Mouse (Mus musculus) stomach, embryonic 15.5 days (tissue): ENCODE data around the gene Dnajc7. TPM values are rescaled to one million over a fixed set of nuclear protein-coding genes. Genes with fewer than 3 reads are reported as not detected.
A peak's percentile ranks its signal among the peaks of the same experiment; 100 is the strongest.

Experiments
- ATAC-seq: fragments of 200-750 bp; cut with Nextera tagmentation; 2 replicates; pipeline ENCODE4 v1.8.0; 2017; ENCODE audit warnings: low read depth, moderate number of reproducible peaks, moderate TSS enrichment; ENCODE audit not compliant: insufficient read depth, low FRiP score
- H3K27ac ChIP-seq: fragments of 300-500 bp; sonication (generic); 2 replicates; pipeline ENCODE4 v1.5.1; 2015; ENCODE audit warnings: mild to moderate bottlenecking, inconsistent platforms
- H3K27me3 ChIP-seq: fragments of 300-500 bp; sonication (generic); replicated peaks from 2 replicates; pipeline ENCODE4 v1.6.1; 2015; ENCODE audit warnings: inconsistent platforms
- H3K36me3 ChIP-seq: fragments of 300-500 bp; sonication (generic); 2 replicates; pipeline ENCODE4 v1.6.1; 2015; ENCODE audit warnings: inconsistent platforms
- H3K4me1 ChIP-seq: fragments of 300-500 bp; sonication (generic); 2 replicates; pipeline ENCODE4 v1.6.1; 2015; ENCODE audit warnings: inconsistent platforms
- H3K4me2 ChIP-seq: fragments of 300-500 bp; sonication (generic); 2 replicates; pipeline ENCODE4 v1.6.1; 2015; ENCODE audit warnings: mild to moderate bottlenecking, inconsistent platforms
- H3K4me3 ChIP-seq: fragments of 300-500 bp; sonication (generic); replicated peaks from 2 replicates; pipeline ENCODE4 v1.5.1; 2015; ENCODE audit warnings: inconsistent platforms
- H3K9ac ChIP-seq: fragments of 300-500 bp; sonication (generic); 2 replicates; pipeline ENCODE4 v1.6.1; 2015; ENCODE audit warnings: inconsistent platforms
- H3K9me3 ChIP-seq: fragments of 300-500 bp; sonication (generic); 2 replicates; pipeline ENCODE4 v1.6.1; 2016; ENCODE audit warnings: inconsistent platforms
- WGBS: fragments of 180-500 bp; shearing (Covaris S2); methylation state at CpG from one replicate; pipeline ENCODE4 v1.1.7; 2015; 5-methylcytosine and 5-hydroxymethylcytosine counted together
- polyA plus RNA-seq: library from polyadenylated mRNA; unstranded; fragments of >200 nt; fragmentation: Nextera tagmentation; extraction: Ambion mirVana; gene quantifications from 2 replicates; pipeline ENCODE4 v1.2.1, GENCODE M21; 2015

The Dnajc7 gene
- polyA plus RNA-seq, 1 experiment from 2014 or later = 213 TPM

- 82% methylated on average over 6 of the region's 6 CpGs for WGBS
- no peak overlapping the region for H3K4me2 ChIP-seq
Observed at GRCm38 (mm10) chr11:100611627-100612026, 8.3 kb downstream of the Dnajc7 start.

GRCm38 (mm10) chr11:100609997-100610680 is 9.8 kb downstream of the Dnajc7 start:
- H3K4me1 ChIP-seq = peaks cover 18% of the 10 kb centered on the region
- H3K4me3 ChIP-seq = no peak overlapping the region
- H3K27me3 ChIP-seq = no peaks in the 10 kb centered on the region
- H3K36me3 ChIP-seq = no peaks in the 10 kb centered on the region
- 75% methylated on average over 9 of the region's 9 CpGs for WGBS
- ATAC-seq = no peak
- no peak overlapping the region for H3K9ac ChIP-seq
- no peak overlapping the region for H3K4me2 ChIP-seq
- H3K9me3 ChIP-seq = no peaks in the 10 kb centered on the region
- H3K27ac ChIP-seq = no peak overlapping the region

More at GRCm38 (mm10) chr11:100611627-100612026, 8.3 kb downstream of the Dnajc7 start:
- no peak overlapping the region for H3K4me3 ChIP-seq
- H3K36me3 ChIP-seq = no peaks in the 10 kb centered on the region
- H3K9me3 ChIP-seq = no peaks in the 10 kb centered on the region
- peaks cover 16% of the 10 kb centered on the region; the same call in 1 of the 2 replicates for H3K4me1 ChIP-seq
- no peaks in the 10 kb centered on the region for H3K27me3 ChIP-seq
- no peak overlapping the region for H3K9ac ChIP-seq
- no peak overlapping the region for H3K27ac ChIP-seq
- ATAC-seq = no peak

GRCm38 (mm10) chr11:100609355-100609996 is 10.5 kb downstream of the Dnajc7 start:
- WGBS = 75% methylated on average over 5 of the region's 5 CpGs
- Histone ChIP-seq H3K27ac (no peak overlapping the region), H3K36me3 (no peaks in the 10 kb centered on the region), H3K4me3 (no peak overlapping the region), H3K4me1 (peaks cover 20% of the 10 kb centered on the region), H3K4me2 (no peak overlapping the region), H3K9me3 (no peaks in the 10 kb centered on the region), H3K27me3 (no peaks in the 10 kb centered on the region), H3K9ac (no peak overlapping the region)
- no peak for ATAC-seq

GRCm38 (mm10) chr11:100608796-100609195 is 11.2 kb downstream of the Dnajc7 start:
- H3K9me3 ChIP-seq = no peaks in the 10 kb centered on the region
- no peak overlapping the region for H3K4me2 ChIP-seq
- 52% methylated on average over 4 of the region's 4 CpGs for WGBS
- ATAC-seq = no peak
- H3K27me3 ChIP-seq = no peaks in the 10 kb centered on the region
- H3K36me3 ChIP-seq = 0 out of 2 replicates have a peak, but pooled peaks cover under 1% of the 10 kb centered on the region
- peaks cover 23% of the 10 kb centered on the region for H3K4me1 ChIP-seq
- H3K27ac ChIP-seq = 0 out of 2 replicates have a peak overlapping the region, but pooled peaks have one; percentile 11
- H3K4me3 ChIP-seq = no peak overlapping the region
- no peak overlapping the region for H3K9ac ChIP-seq

- Histone ChIP-seq H3K27ac (no peak overlapping the region), H3K4me1 (peaks cover 24% of the 10 kb centered on the region), H3K9ac (no peak overlapping the region), H3K4me2 (no peak overlapping the region), H3K4me3 (no peak overlapping the region), H3K9me3 (no peaks in the 10 kb centered on the region), H3K36me3 (0 out of 2 replicates have a peak, but pooled peaks cover 2% of the 10 kb centered on the region), H3K27me3 (no peaks in the 10 kb centered on the region)
- no peak for ATAC-seq
- WGBS = 85% methylated on average over 6 of the region's 6 CpGs
Observed at GRCm38 (mm10) chr11:100607121-100607520, 12.8 kb downstream of the Dnajc7 start.

- Histone ChIP-seq H3K36me3 (peaks cover 3% of the 10 kb centered on the region; the same call in 1 of the 2 replicates), H3K27me3 (no peaks in the 10 kb centered on the region), H3K9ac (no peak overlapping the region), H3K27ac (no peak overlapping the region), H3K4me2 (no peak overlapping the region), H3K9me3 (no peaks in the 10 kb centered on the region), H3K4me3 (no peak overlapping the region), H3K4me1 (peaks cover 23% of the 10 kb centered on the region)
- no peak for ATAC-seq
- WGBS = 90% methylated on average over 10 of the region's 10 CpGs
Observed at GRCm38 (mm10) chr11:100605451-100605850, 14.5 kb downstream of the Dnajc7 start.

GRCm38 (mm10) chr11:100604321-100605005 is 15.5 kb downstream of the Dnajc7 start:
- WGBS = 69% methylated on average over 4 of the region's 4 CpGs

GRCm38 (mm10) chr11:100603813-100604212 is 16.2 kb downstream of the Dnajc7 start:
- no peaks in the 10 kb centered on the region for H3K9me3 ChIP-seq
- WGBS = 77% methylated on average over 8 of the region's 8 CpGs
- H3K9ac ChIP-seq = no peak overlapping the region
- no peak for ATAC-seq
- no peaks in the 10 kb centered on the region for H3K27me3 ChIP-seq
- H3K4me2 ChIP-seq = no peak overlapping the region
- H3K4me3 ChIP-seq = no peak overlapping the region
- peaks cover 11% of the 10 kb centered on the region for H3K4me1 ChIP-seq
- H3K36me3 ChIP-seq = peaks cover 12% of the 10 kb centered on the region; the same call in 1 of the 2 replicates
- H3K27ac ChIP-seq = 0 out of 2 replicates have a peak overlapping the region, but pooled peaks have one; percentile 2

More at GRCm38 (mm10) chr11:100604321-100605005, 15.5 kb downstream of the Dnajc7 start:
- no peak for ATAC-seq
- Histone ChIP-seq H3K27me3 (no peaks in the 10 kb centered on the region), H3K4me3 (no peak overlapping the region), H3K27ac (0 out of 2 replicates have a peak overlapping the region, but pooled peaks have one; percentile 2), H3K4me2 (no peak overlapping the region), H3K9ac (no peak overlapping the region), H3K4me1 (peaks cover 15% of the 10 kb centered on the region), H3K36me3 (peaks cover 8% of the 10 kb centered on the region; the same call in 1 of the 2 replicates), H3K9me3 (no peaks in the 10 kb centered on the region)

- Histone ChIP-seq H3K27me3 (no peaks in the 10 kb centered on the region), H3K9me3 (no peaks in the 10 kb centered on the region), H3K9ac (no peak overlapping the region), H3K4me3 (no peak overlapping the region), H3K36me3 (peaks cover 18% of the 10 kb centered on the region; the same call in 1 of the 2 replicates), H3K27ac (no peak overlapping the region), H3K4me2 (no peak overlapping the region), H3K4me1 (peaks cover 11% of the 10 kb centered on the region)
- no peak for ATAC-seq
- WGBS = 85% methylated on average over 9 of the region's 9 CpGs
Observed at GRCm38 (mm10) chr11:100603155-100603554, 16.8 kb downstream of the Dnajc7 start.

GRCm38 (mm10) chr11:100601372-100601771 is 18.6 kb downstream of the Dnajc7 start:
- H3K9me3 ChIP-seq = no peaks in the 10 kb centered on the region
- peaks cover 11% of the 10 kb centered on the region for H3K4me1 ChIP-seq
- no peak overlapping the region for H3K27ac ChIP-seq
- WGBS = 95% methylated on average over 3 of the region's 3 CpGs
- ATAC-seq = no peak
- no peak overlapping the region for H3K4me2 ChIP-seq
- no peak overlapping the region for H3K9ac ChIP-seq
- H3K27me3 ChIP-seq = no peaks in the 10 kb centered on the region
- no peak overlapping the region for H3K4me3 ChIP-seq
- H3K36me3 ChIP-seq = peaks cover 26% of the 10 kb centered on the region

- Histone ChIP-seq H3K27ac (no peak overlapping the region), H3K4me3 (no peak overlapping the region), H3K36me3 (peaks cover 37% of the 10 kb centered on the region), H3K4me1 (no peaks in the 10 kb centered on the region), H3K27me3 (no peaks in the 10 kb centered on the region), H3K4me2 (no peak overlapping the region), H3K9me3 (no peaks in the 10 kb centered on the region), H3K9ac (no peak overlapping the region)
- 75% methylated on average over 4 of the region's 4 CpGs for WGBS
- ATAC-seq = no peak
Observed at GRCm38 (mm10) chr11:100598074-100598473, 21.9 kb downstream of the Dnajc7 start.

- 87% methylated on average over 4 of the region's 4 CpGs for WGBS
- H3K4me3 ChIP-seq = no peak overlapping the region
- no peak overlapping the region for H3K9ac ChIP-seq
- H3K4me1 ChIP-seq = no peaks in the 10 kb centered on the region
- no peak overlapping the region for H3K4me2 ChIP-seq
- ATAC-seq = no peak
- no peak overlapping the region for H3K27ac ChIP-seq
- H3K36me3 ChIP-seq = peaks cover 61% of the 10 kb centered on the region
- no peaks in the 10 kb centered on the region for H3K9me3 ChIP-seq
- no peaks in the 10 kb centered on the region for H3K27me3 ChIP-seq
Observed at GRCm38 (mm10) chr11:100595533-100595932, 24.4 kb downstream of the Dnajc7 start.
